Mouse (Mus musculus) erythroblast, embryonic 14.5 days (primary cell): ENCODE measurements around the gene Psma3.

ENCODE experiments used
- GATA1 ChIP-seq: IDR thresholded peaks from 2 replicates; pipeline ENCODE4 v1.6.1; 2012; ENCODE audit warnings: low read length, inconsistent platforms, mixed read lengths
- TAL1 ChIP-seq: IDR thresholded peaks from 3 replicates; pipeline ENCODE4 v1.6.1; 2012; ENCODE audit warnings: low read length, inconsistent platforms, mixed read lengths

- TF ChIP-seq GATA1 (no peak), TAL1 (no peak)
Measured at GRCm38 (mm10) chr12:70937150-70937549, 37.3 kb upstream of the Psma3 start.
